In the genomic region with DNA sequence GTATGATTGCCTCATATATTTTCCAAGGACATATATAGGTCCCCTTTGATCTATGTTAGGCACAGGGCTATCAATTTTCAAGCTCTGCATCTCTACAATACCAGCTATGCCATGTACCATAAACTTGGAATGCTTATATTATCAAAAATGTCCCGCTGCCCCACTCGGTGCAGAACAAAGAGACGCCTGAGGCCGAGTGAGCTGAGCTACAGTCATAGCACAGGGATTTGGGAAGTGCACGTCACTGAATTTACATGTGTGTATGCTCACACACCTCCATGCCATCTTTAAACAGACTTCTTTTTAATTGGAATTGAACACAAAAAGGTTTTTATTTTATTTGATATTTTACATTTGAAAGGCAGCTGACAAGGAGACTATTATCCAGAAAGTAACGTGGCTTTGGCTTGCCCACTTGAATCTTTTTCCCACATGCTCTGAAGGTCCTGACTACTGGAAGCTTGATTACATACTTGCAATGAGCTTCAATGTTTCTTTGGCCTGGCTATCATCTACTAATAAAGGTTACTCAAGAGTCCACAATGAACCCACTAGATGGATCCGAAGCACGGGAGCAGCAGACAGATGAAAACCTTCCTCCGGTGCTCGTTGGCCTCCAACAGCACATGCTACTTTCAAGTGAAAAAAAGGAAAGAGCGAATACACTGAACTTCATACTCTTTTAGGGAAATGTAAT, we compare ENCODE assay signal across 10 mouse cellular contexts.
A peak's percentile ranks its signal among the peaks of the same experiment; 100 is the strongest.
DNase-seq lines count a peak whose midpoint lies in the region; ATAC-seq and TF ChIP-seq lines count a peak whose summit lies in the region.
"Had no signal": no experiment of that assay in that cellular context is flagged by ENCODE, and none has a peak within 500 bp of the region (broad histone marks: within the 10 kb centered on the region; RNA-seq: fewer than 3 reads in every experiment).

No protein-coding gene starts in this region.

- H3K36me3 ChIP-seq in lung, embryonic 16.5 days (ENCODE audit: control insufficient read depth, insufficient read depth, low read length): no peaks in the 10 kb centered on the region
- no peaks in the 10 kb centered on the region for H3K36me3 ChIP-seq in macrophage (ENCODE audit: inconsistent target)

- no peaks in the 10 kb centered on the region for H3K27me3 ChIP-seq in lung, embryonic 16.5 days (ENCODE audit: control insufficient read depth, insufficient read depth, low read depth, low read length)

- H3K27ac ChIP-seq in gastrocnemius, adult 2 months: peak overlapping the region; percentile 71
- H3K27ac ChIP-seq in lung, embryonic 16.5 days (ENCODE audit: low read length): peak overlapping the region; percentile 66
- no peak overlapping the region for H3K27ac ChIP-seq in macrophage

- peaks cover 11% of the 10 kb centered on the region for H3K4me1 ChIP-seq in lung, embryonic 16.5 days (replicated peaks; ENCODE audit: control insufficient read depth, insufficient read depth, low read length)

- H3K4me3 ChIP-seq in gastrocnemius, adult 2 months: peak overlapping the region; percentile 53
- peak overlapping the region; percentile 46 for H3K4me3 ChIP-seq in lung, embryonic 16.5 days (ENCODE audit: low read length)
- peak overlapping the region; percentile 35 for H3K4me3 ChIP-seq in macrophage (ENCODE audit: inconsistent target)

- peaks cover 64% of the 10 kb centered on the region for H3K79me2 ChIP-seq in macrophage (ENCODE audit: inconsistent target)

- ATAC-seq in lung, embryonic 16.5 days (ENCODE audit: low read depth): no peak

- no peak for TF ChIP-seq CTCF in gastrocnemius, adult 2 months (IDR thresholded peaks at IDR 0.05)

- intact Hi-C loops in gastrocnemius, adult 2 months (cut with DNase I): no loop called here

- H3K9me3 ChIP-seq in lung, embryonic 16.5 days (ENCODE audit: control insufficient read depth, low read length): no peaks in the 10 kb centered on the region

- H3K9ac ChIP-seq in lung, embryonic 16.5 days (ENCODE audit: low read length): peak overlapping the region; percentile 59

- no peak for DNase-seq in gastrocnemius, adult 2 months
- no peak for DNase-seq in gastrocnemius, postnatal 10 days
- no peak for DNase-seq in lung, postnatal 10 days
- no peak for DNase-seq in thymus, postnatal 10 days (ENCODE audit: low spot score in 2 of 2)
- no peak for DNase-seq in liver
- DNase-seq in adrenal gland, adult 8-10 months: no peak
- DNase-seq: cerebellum, adult 18-20 months; gastrocnemius, postnatal 14 days had no signal

- whole genome bisulfite sequencing in lung, embryonic 16.5 days: 36% methylated on average over 11 of the region's 11 CpGs
- 97% methylated on average over 9 of the region's 11 CpGs for WGBS in macrophage (ENCODE audit: missing documents)

- peak overlapping the region; percentile 54 for H3K4me2 ChIP-seq in lung, embryonic 16.5 days (ENCODE audit: low read depth, low read length)
